Mouse (Mus musculus) small intestine, adult 2 months (tissue): ENCODE data around the gene Znfx1. TPM values are rescaled to one million over a fixed set of nuclear protein-coding genes. Genes with fewer than 3 reads are reported as not detected.
A peak's percentile ranks its signal among the peaks of the same experiment; 100 is the strongest.

ENCODE experiments used
- H3K27ac ChIP-seq: fragments of 200-500 bp; 2 replicates; pipeline ENCODE4 v1.5.1; 2012; ENCODE audit warnings: low read depth, low read length, control low read depth, inconsistent platforms; ENCODE audit not compliant: insufficient read depth
- H3K27me3 ChIP-seq: fragments of 200-500 bp; 2 replicates; pipeline ENCODE4 v1.6.1; 2012; ENCODE audit warnings: mild to moderate bottlenecking, moderate library complexity, low read length, inconsistent platforms; ENCODE audit not compliant: control insufficient read depth, insufficient read depth
- H3K36me3 ChIP-seq: fragments of 200-500 bp; 2 replicates; pipeline ENCODE4 v1.6.1; 2012; ENCODE audit warnings: mild to moderate bottlenecking, low read length, control low read depth, inconsistent platforms; ENCODE audit not compliant: control insufficient read depth, insufficient read depth
- H3K4me1 ChIP-seq: fragments of 200-500 bp; 2 replicates; pipeline ENCODE4 v1.6.1; 2012; ENCODE audit warnings: low read length, inconsistent platforms, mixed read lengths; ENCODE audit not compliant: control insufficient read depth, insufficient read depth, insufficient read length
- H3K4me3 ChIP-seq: fragments of 200-500 bp; 2 replicates; pipeline ENCODE4 v1.5.1; 2012; ENCODE audit warnings: low read depth, mild to moderate bottlenecking, control low read depth, inconsistent platforms, low read length, moderate library complexity
- CTCF ChIP-seq: fragments of 200-500 bp; IDR thresholded peaks from 2 replicates; pipeline ENCODE4 v1.5.1; 2012; ENCODE audit warnings: low read depth, mild to moderate bottlenecking, control low read depth, inconsistent platforms, low read length, moderate library complexity, mixed read lengths; ENCODE audit not compliant: insufficient replicate concordance, insufficient read length; ENCODE audit errors: extremely low read depth
- POLR2A ChIP-seq: fragments of 200-500 bp; IDR thresholded peaks from 2 replicates; pipeline ENCODE4 v1.6.1; 2012; ENCODE audit warnings: low read depth, mild to moderate bottlenecking, control low read depth, inconsistent platforms, low read length, moderate library complexity
- WGBS: fragments of 180-500 bp; shearing (Covaris S2); methylation state at CpG from one replicate; pipeline ENCODE4 v1.1.7; 2018; 5-methylcytosine and 5-hydroxymethylcytosine counted together
- polyA plus RNA-seq: library from polyadenylated mRNA; depleted of rRNA; stranded (reverse); fragments of >200 nt; gene quantifications from 2 replicates; pipeline ENCODE4 v1.2.3, GENCODE M21; 2012

The Znfx1 gene
- polyA plus RNA-seq, 1 experiment = 56.0 TPM

DNA sequence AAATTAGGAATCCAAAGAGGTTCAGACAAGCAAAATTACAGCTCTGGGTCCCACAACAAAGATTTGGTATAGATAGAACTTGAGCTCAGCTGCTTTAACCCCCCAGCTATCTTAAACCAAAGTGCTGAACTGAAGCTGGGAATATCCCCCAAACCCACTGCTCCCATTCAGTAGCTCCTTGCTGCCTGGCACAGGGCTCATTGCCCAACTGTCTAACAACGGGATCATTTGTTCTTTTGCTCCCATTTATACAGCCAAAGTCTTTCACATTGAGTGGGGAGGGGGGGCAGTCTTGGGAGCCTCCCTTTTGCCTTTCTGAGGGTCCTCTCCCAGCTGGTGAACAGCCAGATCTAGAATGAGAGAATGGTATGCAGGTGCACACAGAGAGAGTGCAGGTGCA, 27.5 kb upstream of the Znfx1 start:
- no peak for TF ChIP-seq CTCF
- TF ChIP-seq POLR2A = no peak
- Histone ChIP-seq H3K4me3 (no peak overlapping the region), H3K36me3 (no peaks in the 10 kb centered on the region), H3K4me1 (peaks cover 3% of the 10 kb centered on the region; the same call in 1 of the 2 replicates), H3K27me3 (no peaks in the 10 kb centered on the region), H3K27ac (no peak overlapping the region)
- WGBS = 65% methylated on average over 1 of the region's 1 CpGs

DNA sequence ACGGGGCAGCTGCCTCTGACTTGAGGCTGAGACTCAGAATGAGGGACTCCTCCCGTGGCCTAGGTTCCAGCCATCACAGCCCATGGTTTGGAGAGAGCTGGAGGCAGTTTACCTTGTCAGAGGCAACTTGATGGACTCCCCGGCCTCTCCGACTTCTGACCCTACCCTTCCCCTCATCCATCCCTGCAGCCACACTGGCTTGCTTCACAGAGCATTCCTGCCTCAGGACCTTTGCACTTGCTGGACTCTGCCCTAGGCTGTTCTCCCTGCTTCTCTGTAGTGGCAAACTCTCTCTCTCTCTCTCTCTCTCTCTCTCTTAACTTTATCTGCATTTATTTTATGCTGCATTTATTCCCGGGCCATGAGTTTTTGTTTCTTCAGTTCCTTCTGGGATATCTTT, 24.0 kb upstream of the Znfx1 start:
- peaks cover 4% of the 10 kb centered on the region; the same call in 1 of the 2 replicates for H3K4me1 ChIP-seq
- H3K4me3 ChIP-seq = no peak overlapping the region
- TF ChIP-seq CTCF = no peak
- H3K27ac ChIP-seq = peak overlapping the region; percentile 6; the same call in 1 of the 2 replicates
- H3K27me3 ChIP-seq = no peaks in the 10 kb centered on the region
- 59% methylated on average over 5 of the region's 5 CpGs for WGBS
- H3K36me3 ChIP-seq = no peaks in the 10 kb centered on the region

DNA sequence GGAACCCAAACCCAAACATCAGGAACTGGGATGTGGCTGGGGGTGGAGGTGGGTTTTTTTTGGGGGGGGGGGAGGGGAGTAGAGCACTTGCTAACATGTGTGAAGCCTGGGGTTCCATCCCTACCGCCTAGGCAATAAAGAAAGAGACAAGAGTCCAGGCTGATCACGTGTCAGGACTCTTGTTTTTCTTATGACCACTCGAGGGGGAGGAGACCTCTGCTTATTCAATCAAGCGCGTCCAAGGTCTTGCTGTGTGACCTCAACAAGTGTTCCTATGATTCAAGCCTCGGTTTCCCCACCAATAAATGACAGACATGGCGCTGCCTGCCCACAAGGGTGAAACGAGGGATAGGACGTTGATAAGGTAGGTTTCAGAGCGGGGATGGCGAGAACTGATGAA, 23.3 kb upstream of the Znfx1 start:
- WGBS = 49% methylated on average over 11 of the region's 11 CpGs
- H3K27me3 ChIP-seq = no peaks in the 10 kb centered on the region
- peaks cover 11% of the 10 kb centered on the region for H3K4me1 ChIP-seq

DNA sequence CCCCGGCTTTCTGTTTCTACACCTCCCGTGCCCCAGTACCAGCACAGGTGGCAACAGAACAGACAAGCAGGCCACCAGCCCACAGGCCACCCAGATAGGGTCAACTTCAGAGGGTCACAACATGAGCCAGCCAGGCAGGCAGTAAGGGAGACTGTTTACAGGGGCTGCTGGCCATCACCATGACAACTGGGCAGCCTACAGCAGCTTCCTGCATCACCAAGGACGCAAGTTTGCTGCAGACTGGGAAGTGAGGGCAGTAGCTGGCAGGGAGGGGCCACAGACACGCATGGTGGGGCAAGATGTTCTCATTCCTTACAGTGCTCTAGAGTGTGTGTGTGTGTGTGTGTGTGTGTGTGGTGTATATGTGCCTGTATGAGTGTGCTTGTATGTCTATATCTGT, 18.8 kb upstream of the Znfx1 start:
- H3K4me3 ChIP-seq = no peak overlapping the region
- H3K27ac ChIP-seq = no peak overlapping the region
- H3K4me1 ChIP-seq = peaks cover 18% of the 10 kb centered on the region
- TF ChIP-seq CTCF (no peak), POLR2A (no peak)
- no peaks in the 10 kb centered on the region for H3K27me3 ChIP-seq
- 40% methylated on average over 4 of the region's 4 CpGs for WGBS
- no peaks in the 10 kb centered on the region for H3K36me3 ChIP-seq

More for the DNA sequence above, 23.3 kb upstream of the Znfx1 start:
- Histone ChIP-seq H3K36me3 (no peaks in the 10 kb centered on the region), H3K4me3 (no peak overlapping the region), H3K27ac (no peak overlapping the region)
- TF ChIP-seq POLR2A (no peak), CTCF (no peak)

DNA sequence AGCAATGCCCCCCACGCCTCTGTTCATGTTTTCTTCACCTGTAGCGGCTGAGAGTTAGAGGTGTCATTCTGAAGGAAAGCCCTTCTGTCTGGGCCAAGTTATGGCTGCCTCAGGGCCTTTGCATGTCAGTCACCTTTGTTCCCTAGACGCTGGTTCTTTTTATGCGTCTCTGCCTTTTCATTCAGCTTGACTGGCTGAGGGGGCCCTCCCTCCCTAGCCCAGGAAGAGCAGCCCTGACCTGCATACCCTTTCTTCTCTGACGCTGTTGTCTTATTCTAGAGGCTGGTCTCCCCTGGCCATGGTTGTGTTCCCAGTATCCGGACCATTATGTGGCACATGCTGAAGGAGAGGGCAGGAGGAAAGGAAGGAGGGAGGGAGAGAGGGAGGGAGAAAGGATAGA, 18.3 kb upstream of the Znfx1 start:
- WGBS = 41% methylated on average over 6 of the region's 6 CpGs
- TF ChIP-seq CTCF = no peak
- no peak for TF ChIP-seq POLR2A
- Histone ChIP-seq H3K36me3 (no peaks in the 10 kb centered on the region), H3K27me3 (no peaks in the 10 kb centered on the region), H3K27ac (no peak overlapping the region), H3K4me3 (no peak overlapping the region), H3K4me1 (peaks cover 16% of the 10 kb centered on the region)

DNA sequence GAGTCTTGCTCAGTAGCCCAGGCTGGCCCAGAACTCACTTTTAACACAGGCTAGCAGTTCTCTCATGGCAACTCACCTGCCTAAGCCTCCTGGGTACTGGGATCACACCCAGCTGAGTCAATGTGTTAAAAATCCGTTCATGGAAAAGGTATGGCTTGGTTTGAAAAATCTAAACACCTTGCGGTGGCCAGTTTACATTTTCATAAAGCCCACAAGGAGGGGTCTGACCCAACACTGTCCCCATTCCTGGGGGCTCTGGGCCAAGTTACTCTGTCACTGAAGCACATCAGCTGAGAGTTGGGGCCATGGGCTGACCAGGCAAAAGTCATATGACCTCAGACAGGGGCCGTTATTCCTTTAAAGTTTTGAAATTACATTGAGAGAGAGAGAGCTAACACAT, 17.6 kb upstream of the Znfx1 start:
- WGBS = 64% methylated on average over 3 of the region's 3 CpGs
- Histone ChIP-seq H3K27me3 (no peaks in the 10 kb centered on the region), H3K27ac (no peak overlapping the region), H3K4me1 (peaks cover 15% of the 10 kb centered on the region), H3K4me3 (no peak overlapping the region), H3K36me3 (no peaks in the 10 kb centered on the region)
- TF ChIP-seq CTCF (no peak), POLR2A (no peak)

DNA sequence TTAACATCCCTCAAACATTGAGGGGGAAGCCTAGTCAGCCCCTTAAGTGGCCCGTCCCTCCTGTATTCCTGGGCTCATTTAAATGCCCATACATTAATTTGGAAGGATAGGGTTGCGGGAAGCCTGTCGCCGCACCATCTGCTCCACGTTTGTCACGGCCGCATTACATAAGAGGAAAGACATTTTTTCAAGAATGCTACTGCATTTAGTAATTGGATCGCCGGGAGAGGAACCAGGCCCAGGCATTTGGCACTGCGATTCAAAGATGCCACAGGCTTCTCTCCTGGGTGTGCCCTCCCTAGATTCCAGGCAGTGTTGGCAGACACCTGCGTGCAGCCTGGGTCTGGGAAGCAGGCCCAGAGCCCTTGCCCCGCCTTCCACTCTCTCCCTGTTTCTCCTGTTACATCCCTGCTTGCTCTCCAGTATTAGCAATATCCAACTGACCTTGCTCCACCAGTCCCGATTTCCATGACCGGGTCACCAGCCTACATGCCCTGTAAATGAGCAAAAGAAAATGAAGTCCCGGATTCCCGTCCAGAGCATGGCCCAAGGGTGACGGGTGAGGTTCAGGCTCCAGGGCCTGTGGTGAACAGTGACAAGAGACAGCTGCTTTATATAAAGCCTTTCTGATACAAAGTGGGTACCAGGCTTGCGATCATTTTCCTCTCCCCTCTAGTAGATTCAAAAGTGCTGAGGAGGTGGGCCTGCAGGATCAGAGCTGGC, 16.9 kb upstream of the Znfx1 start:
- WGBS = 51% methylated on average over 18 of the region's 18 CpGs
- H3K4me3 ChIP-seq = no peak overlapping the region

DNA sequence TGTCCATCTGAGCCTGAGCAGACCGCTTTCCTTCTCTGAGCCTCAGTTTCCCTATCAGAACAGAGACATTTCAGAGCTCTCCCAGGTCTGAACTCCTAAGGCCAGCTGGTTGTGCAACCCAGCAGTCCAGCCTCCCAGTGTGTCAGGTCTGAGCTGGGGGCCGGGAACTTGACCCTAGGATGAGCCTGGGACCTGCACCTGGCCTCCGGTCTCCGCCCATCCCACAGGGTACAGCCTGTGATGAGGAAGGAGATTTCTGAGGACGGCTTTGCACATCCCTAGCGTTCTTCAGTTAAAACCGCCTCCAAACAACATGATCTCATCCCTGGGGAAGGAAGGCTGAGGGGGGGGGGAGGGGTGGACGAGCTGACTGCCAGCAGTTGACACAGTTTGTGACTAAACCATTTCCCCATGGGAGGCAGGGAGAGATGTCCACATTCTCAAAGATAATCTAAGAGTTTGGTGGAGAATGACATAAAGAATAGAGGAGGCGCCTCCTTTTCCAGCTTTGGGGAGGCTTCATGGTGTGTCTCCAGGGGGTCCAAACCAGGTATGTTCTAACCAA, 16.2 kb upstream of the Znfx1 start:
- Histone ChIP-seq H3K27ac (0 out of 2 replicates have a peak overlapping the region, but pooled peaks have one; percentile 15), H3K36me3 (no peaks in the 10 kb centered on the region), H3K27me3 (no peaks in the 10 kb centered on the region), H3K4me1 (peaks cover 15% of the 10 kb centered on the region), H3K4me3 (no peak overlapping the region)
- TF ChIP-seq CTCF = no peak
- no peak for TF ChIP-seq POLR2A
- whole genome bisulfite sequencing = 37% methylated on average over 9 of the region's 9 CpGs

More for the DNA sequence above, 16.9 kb upstream of the Znfx1 start:
- H3K27me3 ChIP-seq = no peaks in the 10 kb centered on the region
- H3K27ac ChIP-seq = 0 out of 2 replicates have a peak overlapping the region, but pooled peaks have one; percentile 15
- H3K36me3 ChIP-seq = no peaks in the 10 kb centered on the region
- peaks cover 15% of the 10 kb centered on the region for H3K4me1 ChIP-seq
- TF ChIP-seq CTCF (no peak), POLR2A (no peak)
